Mouse (Mus musculus) G1E (cell line): Measurements from ENCODE around the gene Snx13.

Source experiments
- CTCF ChIP-seq: IDR thresholded peaks from 2 replicates; pipeline ENCODE4 v1.5.1; 2012; ENCODE audit warnings: low read depth, low read length, inconsistent platforms, mixed read lengths
- GATA1 ChIP-seq: IDR thresholded peaks from 2 replicates; pipeline ENCODE4 v1.6.1; 2012; ENCODE audit warnings: borderline replicate concordance, low read length, inconsistent platforms, mixed read lengths
- TAL1 ChIP-seq: conservative IDR thresholded peaks from 2 replicates; pipeline ENCODE4 v1.6.1; 2012; ENCODE audit warnings: low read depth, low read length, inconsistent platforms, mixed read lengths

DNA sequence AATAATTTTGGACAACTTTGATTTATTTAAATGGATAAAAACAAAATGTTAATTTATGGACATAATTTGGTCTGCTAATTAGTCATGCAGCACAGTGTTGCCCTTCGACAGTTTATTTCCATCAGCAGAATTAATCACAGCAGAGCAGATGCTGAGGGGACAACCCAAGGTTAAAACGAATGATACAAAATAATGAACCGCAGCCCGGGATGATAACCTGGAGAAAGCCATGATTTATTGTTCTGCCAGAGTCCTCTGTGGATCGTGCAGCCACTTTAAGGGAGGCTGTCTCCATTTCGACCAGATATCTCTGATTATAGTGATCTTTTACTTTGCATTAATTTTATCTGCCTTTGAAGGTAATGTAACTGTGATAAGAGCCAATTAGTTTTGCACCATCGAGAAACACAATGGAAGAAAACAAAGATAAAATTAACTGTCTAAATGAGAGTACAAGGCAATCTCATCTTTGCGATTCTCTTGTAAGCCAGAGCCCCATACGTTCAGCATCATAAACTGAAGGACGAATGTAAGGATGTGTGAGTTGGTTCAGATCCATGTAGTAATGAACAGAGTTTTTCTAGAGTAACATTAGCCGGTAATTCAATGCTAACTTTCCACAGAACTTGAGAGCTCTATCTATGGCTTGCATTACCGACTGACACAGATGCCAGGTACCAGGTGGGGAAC is 48.1 kb upstream of the Snx13 start:
- no peak for TF ChIP-seq CTCF
- TF ChIP-seq GATA1: no peak
- TF ChIP-seq TAL1: no peak
